Comparison of ENCODE assay signal across 8 mouse cellular contexts in genomic region chr4:118543592-118544260, GRCm38 (mm10). TPM values are rescaled to one million over a fixed set of nuclear protein-coding genes. Genes with fewer than 3 reads are reported as not detected.
DNase-seq lines count a peak whose midpoint lies in the region; ATAC-seq and TF ChIP-seq lines count a peak whose summit lies in the region.

Tmem125 (minus strand) TSS chr4:118544044.

- H3K27ac ChIP-seq in cortical plate, adult 2 months (ENCODE audit: insufficient read depth, low read length): no peak within 1 kb of the TSS
- H3K27ac ChIP-seq in heart, embryonic 15.5 days: no peak within 1 kb of the TSS
- H3K27ac ChIP-seq in kidney, embryonic 16.5 days (ENCODE audit: low read length): peak within 1 kb of the TSS; percentile 87

- peak within 1 kb of the TSS; percentile 74 for H3K4me2 ChIP-seq in heart, embryonic 15.5 days
- H3K4me2 ChIP-seq in kidney, embryonic 16.5 days (replicated peaks; ENCODE audit: low read depth, low read length): peak within 1 kb of the TSS; percentile 60

- 2% methylated on average over 24 of the region's 24 CpGs for WGBS in heart, embryonic 15.5 days
- WGBS in kidney, embryonic 16.5 days: under 1% methylated on average over 23 of the region's 24 CpGs

- H3K9me3 ChIP-seq in heart, embryonic 15.5 days (replicated peaks): no peaks in the 10 kb centered on the region
- H3K9me3 ChIP-seq in kidney, embryonic 16.5 days (ENCODE audit: low read length): no peaks in the 10 kb centered on the region

- H3K9ac ChIP-seq in heart, embryonic 15.5 days: peak within 1 kb of the TSS; percentile 11; the same call in 1 of the 2 replicates
- H3K9ac ChIP-seq in kidney, embryonic 16.5 days (replicated peaks; ENCODE audit: low read length): peak within 1 kb of the TSS; percentile 54

- peaks cover 18% of the 10 kb centered on the region for H3K27me3 ChIP-seq in heart, embryonic 15.5 days
- H3K27me3 ChIP-seq in kidney, embryonic 16.5 days (ENCODE audit: insufficient read depth, low read length): no peaks in the 10 kb centered on the region

- H3K4me3 ChIP-seq in cortical plate, adult 2 months (ENCODE audit: insufficient read depth, low read length): peak within 1 kb of the TSS; percentile 2; the same call in 1 of the 2 replicates
- H3K4me3 ChIP-seq in heart, embryonic 15.5 days: peak within 1 kb of the TSS; percentile 46
- peak within 1 kb of the TSS; percentile 46 for H3K4me3 ChIP-seq in kidney, embryonic 16.5 days (ENCODE audit: low read length)

- no peaks in the 10 kb centered on the region for H3K4me1 ChIP-seq in cortical plate, adult 2 months (ENCODE audit: control insufficient read depth, insufficient read depth, low read length)
- peaks cover 12% of the 10 kb centered on the region for H3K4me1 ChIP-seq in heart, embryonic 15.5 days (replicated peaks)
- H3K4me1 ChIP-seq in kidney, embryonic 16.5 days (ENCODE audit: insufficient read depth, low read length): peaks cover 12% of the 10 kb centered on the region

- no peaks in the 10 kb centered on the region for H3K36me3 ChIP-seq in heart, embryonic 15.5 days
- no peaks in the 10 kb centered on the region for H3K36me3 ChIP-seq in kidney, embryonic 16.5 days (ENCODE audit: insufficient read depth, low read length)

- TF ChIP-seq CTCF in cortical plate, adult 2 months (IDR thresholded peaks at IDR 0.05; ENCODE audit: extremely low read depth, insufficient read depth, low read length): no peak

- no peak for TF ChIP-seq POLR2A in cortical plate, adult 2 months (IDR thresholded peaks at IDR 0.05; ENCODE audit: extremely low read depth, insufficient read depth, low read length)

- peak; percentile 8 to 39 for DNase-seq in left cerebral cortex, adult 18-20 months (ENCODE audit: low spot score in 2 of 2)
- no peak for DNase-seq in left cerebral cortex, postnatal 4 days
- peak; percentile 82 for DNase-seq in lung, postnatal 10 days
- peak; percentile 42 for DNase-seq in retina, postnatal 1 day
- DNase-seq in frontal cortex, postnatal 14 days (ENCODE audit: low spot score in 2 of 2): no peak

- ATAC-seq in heart, embryonic 15.5 days (replicated peaks; ENCODE audit: insufficient number of reproducible peaks, insufficient read depth, low FRiP score, low read depth): peak; percentile 74
- ATAC-seq in kidney, embryonic 16.5 days (ENCODE audit: low FRiP score, low TSS enrichment): peak; percentile 92

- intact Hi-C loops in left cerebral cortex, postnatal 4 days (cut with DNase I): no loop called here

RNA-seq across cellular contexts. Expression of gene Tmem125, which starts in this region (rescaled TPM):
- total RNA-seq in left cerebral cortex, adult 18-20 months (2021): 1 to 10 TPM; 5.0 to 5.3 TPM
- 1 to 10 TPM in 1 of 2 experiments, under 1 TPM in 1; 0.34 to 1.0 TPM for total RNA-seq in left cerebral cortex, postnatal 4 days (2021)
- polyA plus RNA-seq in cortical plate, adult 2 months (2012; rRNA removed): 23.7 and 27.7 TPM in 2 replicates
- 0.39 and 1.2 TPM in 2 replicates for polyA plus RNA-seq in heart, embryonic 15.5 days (2015; fragmentation: Nextera tagmentation; extraction: Ambion mirVana)
- polyA plus RNA-seq in kidney, embryonic 16.5 days (2015; fragmentation: Nextera tagmentation; extraction: Ambion mirVana): 8.0 and 8.9 TPM in 2 replicates

Comparison
In these comparisons a context has a peak if more than half of its experiments do, and no peak if none do; other contexts are left out.
1. DNase-seq: peak in left cerebral cortex, adult 18-20 months (2 of 2), lung, postnatal 10 days (single experiment) and retina, postnatal 1 day (single experiment); none in left cerebral cortex, postnatal 4 days (single experiment) and frontal cortex, postnatal 14 days (0 of 2).
2. Peak in every context shown above with its lines, with median percentiles within 50 percentile points of each other: H3K4me3 ChIP-seq.